ENCODE assay signal across 8 mouse cellular contexts in the genomic region with DNA sequence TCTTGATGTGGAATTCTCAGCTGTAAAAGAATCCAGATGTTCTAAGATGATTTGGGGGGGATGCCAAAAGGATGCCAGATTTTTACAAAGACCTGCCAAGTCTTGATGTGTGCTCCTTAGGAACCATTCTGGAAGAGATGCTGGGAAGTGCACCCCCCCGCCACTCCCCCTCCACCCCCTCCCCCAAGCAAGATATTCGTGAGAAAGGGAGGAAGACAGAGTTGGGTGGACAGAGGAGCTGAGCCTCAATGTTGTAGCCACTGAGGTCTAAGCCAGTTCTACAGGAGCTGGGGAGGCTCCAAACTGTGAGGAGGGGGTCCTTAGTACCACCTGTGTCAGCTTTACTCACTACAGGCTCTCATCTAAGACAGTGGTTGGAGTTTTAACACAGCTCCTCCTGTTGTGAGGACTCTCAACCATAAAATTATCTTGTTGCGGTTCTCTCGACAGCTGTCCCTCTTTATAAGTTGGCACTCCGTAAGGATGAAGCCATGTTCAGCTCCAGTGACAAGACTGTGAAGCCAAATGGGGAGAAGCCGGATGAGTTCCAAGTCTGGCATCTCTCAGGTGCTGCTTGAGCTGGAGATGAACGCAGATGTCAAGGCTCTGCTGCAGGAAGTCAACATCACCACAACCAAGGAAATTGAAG. TPM values are rescaled to one million over a fixed set of nuclear protein-coding genes. Genes with fewer than 3 reads are reported as not detected.
DNase-seq lines count a peak whose midpoint lies in the region; ATAC-seq and TF ChIP-seq lines count a peak whose summit lies in the region.
"Not testable (repeated sequence)": the region's sequence is repeated elsewhere in the genome, so short reads cannot be mapped to it uniquely, and the experiment has no call there.

No protein-coding gene starts in this region.

- 85% methylated on average over 7 of the region's 7 CpGs for WGBS in forebrain, embryonic 14.5 days
- WGBS in heart, embryonic 11.5 days (ENCODE audit: insufficient replicate concordance) = 84% methylated on average over 7 of the region's 7 CpGs
- WGBS in intestine, embryonic 14.5 days = 73% methylated on average over 6 of the region's 7 CpGs
- WGBS in lung, postnatal 0 days = 75% methylated on average over 7 of the region's 7 CpGs
- WGBS in neural tube, embryonic 13.5 days = 89% methylated on average over 7 of the region's 7 CpGs

- TF ChIP-seq CTCF in lung, postnatal 0 days (IDR thresholded peaks at IDR 0.05) = not testable (repeated sequence)

- not testable (repeated sequence) for H3K4me3 ChIP-seq in forebrain, embryonic 14.5 days (ENCODE audit: low read depth, low read length); heart, embryonic 11.5 days (ENCODE audit: low read depth, low read length); intestine, embryonic 14.5 days (ENCODE audit: low read depth, low read length); lung, postnatal 0 days (ENCODE audit: low read depth, low read length); neural tube, embryonic 13.5 days

- H3K9me3 ChIP-seq in forebrain, embryonic 14.5 days (replicated peaks; ENCODE audit: control insufficient read depth, low read length); heart, embryonic 11.5 days (replicated peaks; ENCODE audit: control insufficient read depth, low read length); intestine, embryonic 14.5 days (ENCODE audit: control insufficient read depth, low read length); lung, postnatal 0 days (ENCODE audit: low read length); neural tube, embryonic 13.5 days: not testable (repeated sequence)

- not testable (repeated sequence) for H3K36me3 ChIP-seq in forebrain, embryonic 14.5 days (ENCODE audit: control insufficient read depth, insufficient read depth, low read length); heart, embryonic 11.5 days (ENCODE audit: control insufficient read depth, insufficient read depth, low read length); intestine, embryonic 14.5 days (ENCODE audit: control insufficient read depth, insufficient read depth, low read length); lung, postnatal 0 days (ENCODE audit: insufficient read depth, low read length); neural tube, embryonic 13.5 days

- not testable (repeated sequence) for H3K27me3 ChIP-seq in forebrain, embryonic 14.5 days (replicated peaks; ENCODE audit: control insufficient read depth, insufficient read depth, low read length); heart, embryonic 11.5 days (ENCODE audit: control insufficient read depth, insufficient read depth, low read length); intestine, embryonic 14.5 days (replicated peaks; ENCODE audit: control insufficient read depth, insufficient read depth, low read length); lung, postnatal 0 days (replicated peaks; ENCODE audit: insufficient read depth, low read length); neural tube, embryonic 13.5 days

- H3K9ac ChIP-seq in forebrain, embryonic 14.5 days (ENCODE audit: low read length); heart, embryonic 11.5 days (ENCODE audit: low read depth, low read length); intestine, embryonic 14.5 days (ENCODE audit: low read length); lung, postnatal 0 days (replicated peaks; ENCODE audit: low read depth); neural tube, embryonic 13.5 days: not testable (repeated sequence)

- peak; percentile 61 for ATAC-seq in forebrain, embryonic 14.5 days
- ATAC-seq in heart, embryonic 11.5 days (replicated peaks; ENCODE audit: insufficient number of reproducible peaks, low FRiP score, low TSS enrichment) = peak; percentile 75
- ATAC-seq in intestine, embryonic 14.5 days (replicated peaks; ENCODE audit: low FRiP score, low TSS enrichment, low read depth) = peak; percentile 87
- ATAC-seq in lung, postnatal 0 days = peak; percentile 69
- ATAC-seq in neural tube, embryonic 13.5 days (ENCODE audit: low read depth) = peak; percentile 63

- not testable (repeated sequence) for H3K4me2 ChIP-seq in forebrain, embryonic 14.5 days (ENCODE audit: low read length); heart, embryonic 11.5 days; intestine, embryonic 14.5 days (ENCODE audit: low read length); lung, postnatal 0 days (replicated peaks; ENCODE audit: low read depth, low read length); neural tube, embryonic 13.5 days

- not testable (repeated sequence) for H3K4me1 ChIP-seq in forebrain, embryonic 14.5 days (ENCODE audit: control insufficient read depth, insufficient read depth, low read length); heart, embryonic 11.5 days (ENCODE audit: control insufficient read depth, insufficient read depth, low read length); intestine, embryonic 14.5 days (replicated peaks; ENCODE audit: control insufficient read depth, insufficient read depth, low read length); lung, postnatal 0 days (ENCODE audit: insufficient read depth, low read depth, low read length); neural tube, embryonic 13.5 days (replicated peaks)

- not testable (repeated sequence) for H3K27ac ChIP-seq in forebrain, embryonic 14.5 days (ENCODE audit: low read depth, low read length); heart, embryonic 11.5 days (ENCODE audit: low read depth, low read length); intestine, embryonic 14.5 days (ENCODE audit: low read depth); lung, postnatal 0 days (ENCODE audit: low read length); neural tube, embryonic 13.5 days (replicated peaks)

- peak; percentile 39 for DNase-seq in cerebellum, adult 9-10 months
- not testable (repeated sequence) for DNase-seq in forebrain, embryonic 14.5 days (ENCODE audit: low spot score); intestine, embryonic 14.5 days (ENCODE audit: low spot score); lung, postnatal 0 days (ENCODE audit: low spot score)
- DNase-seq in left cerebral cortex, postnatal 4 days = peak; percentile 13
- DNase-seq in thymus, postnatal 14 days = peak; percentile 15

- TF ChIP-seq EP300 in lung, postnatal 0 days (IDR thresholded peaks at IDR 0.05) = not testable (repeated sequence)

- intact Hi-C loops in left cerebral cortex, postnatal 4 days (cut with DNase I) = not testable (repeated sequence)

RNA-seq across cellular contexts. Expression of gene Gm15319, which starts 17.7 kb away (rescaled TPM):
- 0.14 TPM in 1 of 2 replicates, not detected in the other for polyA plus RNA-seq in forebrain, embryonic 14.5 days (2014; fragmentation: Nextera tagmentation; extraction: Ambion mirVana)
- 0.11 TPM in 1 of 2 replicates, not detected in the other for polyA plus RNA-seq in heart, embryonic 11.5 days (2014; fragmentation: Nextera tagmentation; extraction: Ambion mirVana)
- 0.72 and 0.89 TPM in 2 replicates for polyA plus RNA-seq in intestine, embryonic 14.5 days (2014; fragmentation: Nextera tagmentation; extraction: Ambion mirVana)
- total RNA-seq in left cerebral cortex, postnatal 4 days (2021) = 1 to 10 TPM in 1 of 2 experiments, under 1 TPM in 1; 0.50 to 1.1 TPM
- polyA plus RNA-seq in lung, postnatal 0 days (2015; fragmentation: Nextera tagmentation; extraction: Ambion mirVana) = not detected in 2 replicates
- not detected in 2 replicates for polyA plus RNA-seq in neural tube, embryonic 13.5 days (2015; fragmentation: Nextera tagmentation; extraction: Ambion mirVana)
